Mouse (Mus musculus): ENCODE measurements around the gene Cabp5. TPM values are rescaled to one million over a fixed set of nuclear protein-coding genes. Genes with fewer than 3 reads are reported as not detected.

Gene Cabp5
- total RNA-seq (2021) = under 1 TPM; 0.30 to 0.46 TPM
- long read RNA-seq, experiment 1 = 0 reads
- long read RNA-seq, experiment 2 = 0 reads

DNA sequence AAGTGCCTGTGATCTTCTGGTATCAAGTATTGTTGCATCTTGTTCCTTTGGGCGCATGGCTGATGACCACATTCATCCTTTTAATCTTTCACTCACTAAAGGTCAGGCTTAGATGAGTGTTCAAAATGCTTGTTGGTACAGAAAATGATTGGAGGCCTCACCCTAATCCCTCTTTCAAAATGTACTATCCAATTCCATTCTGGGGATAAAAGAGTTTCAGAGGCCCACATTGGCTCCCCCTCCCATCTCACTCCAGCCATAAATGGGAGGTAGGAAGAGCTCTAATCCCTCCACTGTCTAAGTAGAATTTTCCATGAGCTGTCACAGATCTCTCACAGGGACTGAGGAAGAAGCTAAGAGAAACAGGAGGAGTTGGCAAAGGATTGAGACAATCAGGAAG, at the start of gene Cabp5:
Cabp5 (plus strand) TSS at position 301 of the 400 bp plus-strand sequence.
- DNase-seq (ENCODE audit: low spot score in 2 of 2) = no peak

GRCm38 (mm10) chr7:13355943-13356342, 42.0 kb upstream of the Cabp5 start:
- DNase-seq (ENCODE audit: low spot score in 2 of 2) = peak; percentile 59

DNA sequence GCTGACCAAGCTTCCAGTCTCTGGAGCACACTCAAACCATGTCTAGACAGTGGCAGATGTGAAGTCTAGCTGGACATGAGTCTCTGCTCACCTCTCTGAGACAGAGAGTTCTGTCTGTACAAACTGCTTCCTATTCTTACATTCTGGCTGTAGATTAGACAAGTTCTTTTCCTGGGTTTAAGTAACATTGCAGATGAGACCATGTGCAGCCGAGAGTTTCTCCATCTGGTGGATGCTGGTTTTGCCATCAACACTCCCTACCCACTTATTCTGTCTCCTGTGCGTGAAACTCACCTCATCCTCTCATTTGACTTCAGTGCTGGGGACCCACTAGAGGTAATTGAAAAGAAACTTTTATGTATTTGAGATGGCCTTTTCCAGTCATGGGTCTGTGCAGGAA, 17.3 kb upstream of the Cabp5 start:
- peak in 1 of 2 experiments; percentile 1 for DNase-seq (ENCODE audit: low spot score in 2 of 2)

DNA sequence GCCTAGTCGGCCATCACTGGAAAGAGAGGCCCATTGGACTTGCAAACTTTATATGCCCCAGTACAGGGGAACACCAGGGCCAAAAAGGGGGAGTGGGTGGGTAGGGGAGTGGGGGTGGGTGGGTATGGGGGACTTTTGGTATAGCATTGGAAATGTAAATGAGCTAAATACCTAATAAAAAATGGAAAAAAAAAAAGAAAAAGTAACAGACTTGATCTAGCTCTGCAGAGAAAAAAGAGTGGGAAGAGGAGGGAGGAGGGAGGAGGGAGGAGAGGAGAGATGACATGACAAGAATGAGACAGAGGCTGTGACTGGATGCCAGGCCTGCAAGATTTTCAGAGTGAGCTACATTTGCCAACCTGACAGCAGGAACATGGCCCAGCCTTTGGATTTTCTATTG, 52.6 kb downstream of the Cabp5 start, which contains the start of gene Bsph1:
Bsph1 (plus strand) TSS at position 301 of the 400 bp plus-strand sequence.
- peak; percentile 2 for DNase-seq (ENCODE audit: low spot score in 2 of 2)

Other genes with a start within 250 kb of the Cabp5 start
- under 1 TPM; 0.05 to 0.14 TPM for gene Vmn1r88, start 238.6 kb upstream of the Cabp5 start, total RNA-seq (2021)
- gene Vmn1r89, start 185.1 kb upstream of the Cabp5 start, total RNA-seq (2021) = not detected
- gene Lig1, start 120.8 kb upstream of the Cabp5 start, total RNA-seq (2021) = 1 to 10 TPM; 8.3 to 9.2 TPM
- gene Zswim9, start 119.4 kb upstream of the Cabp5 start, total RNA-seq (2021) = 10 to 100 TPM; 16.2 to 17.1 TPM
- under 1 TPM; 0.45 to 0.49 TPM for gene Pla2g4c, start 73.5 kb upstream of the Cabp5 start, total RNA-seq (2021)
- gene Bsph1, start 52.7 kb downstream of the Cabp5 start, total RNA-seq (2021) = under 1 TPM in 1 of 2 experiments, not detected in 1; 0.77 TPM
- not detected for gene Bsph2, start 172.9 kb downstream of the Cabp5 start, total RNA-seq (2021)
- gene Sult2a5, start 225.8 kb downstream of the Cabp5 start, total RNA-seq (2021) = not detected

All from left cerebral cortex, adult 18-20 months (tissue).